Mouse (Mus musculus): Measurements from ENCODE around the gene Mga.

DNA sequence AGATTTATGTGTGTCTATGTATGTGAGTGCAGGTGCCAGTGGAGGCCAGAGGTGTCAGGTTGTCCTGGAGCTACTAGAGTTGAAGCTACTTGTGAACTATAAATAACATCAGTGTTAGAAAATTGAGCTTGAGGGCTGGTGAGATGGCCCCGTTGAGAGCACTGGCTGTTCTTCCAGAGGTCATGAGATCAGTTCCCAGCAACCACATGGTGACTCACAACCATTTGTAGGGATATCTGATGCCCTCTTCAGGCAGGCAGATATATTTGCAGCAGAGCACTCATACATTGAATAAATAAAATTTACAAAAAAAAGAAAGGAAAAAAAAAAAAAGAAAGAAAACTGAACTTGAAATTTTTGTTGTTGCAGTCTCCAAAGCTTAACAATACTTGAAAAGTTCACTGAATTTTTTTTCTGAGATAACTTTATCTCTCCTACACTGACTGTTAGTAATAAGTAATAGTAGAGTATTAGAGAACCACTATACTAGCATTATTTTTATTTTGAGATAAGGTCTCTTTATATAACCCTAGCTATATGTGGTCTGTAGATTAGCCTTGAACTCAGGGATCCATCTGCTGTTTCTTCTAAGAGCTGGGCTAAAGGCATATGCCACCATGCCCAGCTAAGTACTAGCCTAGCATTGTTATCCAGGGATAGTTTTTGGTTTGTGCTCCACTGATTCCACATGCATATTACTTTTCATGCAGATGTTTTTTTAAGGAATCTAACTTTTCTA, 20.8 kb downstream of the Mga start:
- TF ChIP-seq POLR2A (IDR thresholded peaks at IDR 0.05; ENCODE audit: borderline replicate concordance, control insufficient read depth, low read depth, low read length) = no peak
- no peak for TF ChIP-seq CTCF (IDR thresholded peaks at IDR 0.05; ENCODE audit: control insufficient read depth, insufficient read depth, low read length)
